Mouse (Mus musculus) cerebellum, adult 2 months (tissue): Measurements from ENCODE around the gene Sertad3. TPM values are rescaled to one million over a fixed set of nuclear protein-coding genes. Genes with fewer than 3 reads are reported as not detected.
A peak's percentile ranks its signal among the peaks of the same experiment; 100 is the strongest.

ENCODE experiments used
- DNase-seq, 2 experiments: peaks; one replicate each; pipeline ENCODE4 v3.0.0; 2021
- H3K27ac ChIP-seq: fragments of 200-500 bp; 2 replicates; pipeline ENCODE4 v1.5.1; 2012; ENCODE audit warnings: low read length, control low read depth, inconsistent platforms; ENCODE audit not compliant: insufficient read depth
- H3K27me3 ChIP-seq: fragments of 200-500 bp; 2 replicates; pipeline ENCODE4 v1.6.1; 2012; ENCODE audit warnings: inconsistent platforms, mild to moderate bottlenecking, low read length, moderate library complexity; ENCODE audit not compliant: control insufficient read depth, insufficient read depth
- H3K4me1 ChIP-seq: fragments of 200-500 bp; 2 replicates; pipeline ENCODE4 v1.6.1; 2011; ENCODE audit warnings: low read length; ENCODE audit not compliant: control insufficient read depth, insufficient read depth
- H3K4me3 ChIP-seq: fragments of 200-500 bp; replicated peaks from 2 replicates; pipeline ENCODE3; 2011; ENCODE audit warnings: mild to moderate bottlenecking, low read depth, low read length, control low read depth; ENCODE audit not compliant: insufficient read depth
- CTCF ChIP-seq: fragments of 200-500 bp; IDR thresholded peaks from 2 replicates; pipeline ENCODE4 v1.5.1; 2011; ENCODE audit warnings: low read depth, mild to moderate bottlenecking, control low read depth, low read length, moderate library complexity, borderline replicate concordance; ENCODE audit not compliant: insufficient read depth
- POLR2A ChIP-seq: fragments of 200-500 bp; IDR thresholded peaks from 2 replicates; pipeline ENCODE4 v1.6.1; 2011; ENCODE audit warnings: low read length, control low read depth, borderline replicate concordance; ENCODE audit not compliant: insufficient read depth
- WGBS: fragments of 180-500 bp; shearing (Covaris S2); methylation state at CpG from one replicate; pipeline ENCODE4 v1.1.7; 2018; 5-methylcytosine and 5-hydroxymethylcytosine counted together
- polyA plus RNA-seq: library from polyadenylated mRNA; depleted of rRNA; stranded (reverse); fragments of >200 nt; gene quantifications from 2 replicates; pipeline ENCODE4 v1.2.3, GENCODE M21; 2012; rRNA removed

Sertad3 gene
- polyA plus RNA-seq = 8.1 and 8.9 TPM in 2 replicates

DNA sequence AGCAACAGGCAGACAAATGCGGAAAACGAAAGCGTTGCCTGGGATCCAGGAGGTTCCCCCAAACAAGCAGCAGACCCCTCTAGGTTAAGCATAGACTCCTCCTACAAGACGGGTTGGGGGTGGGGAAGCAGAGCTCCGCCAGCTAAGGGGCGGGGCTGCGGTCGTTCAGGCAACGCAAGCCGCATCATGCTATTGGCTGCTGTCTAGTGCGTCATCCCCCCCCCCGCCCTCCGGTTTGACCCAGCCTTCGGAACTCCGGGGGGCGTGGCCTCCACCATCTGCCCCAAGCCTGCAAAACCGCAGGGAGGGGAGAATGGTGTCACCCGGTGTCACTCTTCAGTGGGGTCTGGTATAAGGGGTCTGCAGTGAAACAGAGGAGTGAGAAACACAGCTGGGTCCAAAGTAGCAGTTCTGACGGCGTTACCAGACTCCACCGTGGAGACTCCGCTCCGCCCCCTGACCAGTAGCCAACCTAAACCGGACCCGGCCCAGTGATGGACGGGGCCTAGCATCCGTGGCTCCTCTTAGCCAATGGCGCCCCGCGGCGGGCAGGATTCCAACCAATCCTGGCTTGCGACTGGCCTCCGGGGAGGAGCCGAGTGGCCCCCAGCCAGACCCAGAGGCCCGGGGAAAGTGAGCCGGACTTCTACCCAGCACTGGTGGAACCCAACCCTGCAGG is at the start of gene Sertad3:
TSS of gene Sertad3 (plus strand) at position 613 of the 679 bp plus-strand sequence.
- Histone ChIP-seq H3K27ac (peak within 1 kb of the TSS; percentile 85), H3K4me3 (peak within 1 kb of the TSS; percentile 96), H3K27me3 (no peaks in the 10 kb centered on the region), H3K4me1 (no peaks in the 10 kb centered on the region; the same call in 1 of the 2 replicates)
- TF ChIP-seq POLR2A (peak; percentile 50; the same call in 1 of the 2 replicates), CTCF (no peak)
- peak; percentile 99 to 100 for DNase-seq
- under 1% methylated on average over 36 of the region's 36 CpGs for WGBS

- Histone ChIP-seq H3K4me3 (no peak overlapping the region), H3K4me1 (peaks cover 12% of the 10 kb centered on the region), H3K27ac (no peak overlapping the region), H3K27me3 (no peaks in the 10 kb centered on the region)
- DNase-seq = peak in 1 of 2 experiments; percentile 32
- WGBS = 35% methylated on average over 1 of the region's 1 CpGs
- no peak for TF ChIP-seq POLR2A
- TF ChIP-seq CTCF = no peak
Observed at GRCm38 (mm10) chr7:27427387-27427786, 46.2 kb upstream of the Sertad3 start.

- Histone ChIP-seq H3K27me3 (no peaks in the 10 kb centered on the region), H3K27ac (no peak overlapping the region), H3K4me1 (peaks cover 12% of the 10 kb centered on the region), H3K4me3 (no peak overlapping the region)
- WGBS = 41% methylated on average over 11 of the region's 11 CpGs
- no peak for DNase-seq
- TF ChIP-seq CTCF (no peak), POLR2A (no peak)
Observed at GRCm38 (mm10) chr7:27428002-27428401, 45.6 kb upstream of the Sertad3 start.

DNA sequence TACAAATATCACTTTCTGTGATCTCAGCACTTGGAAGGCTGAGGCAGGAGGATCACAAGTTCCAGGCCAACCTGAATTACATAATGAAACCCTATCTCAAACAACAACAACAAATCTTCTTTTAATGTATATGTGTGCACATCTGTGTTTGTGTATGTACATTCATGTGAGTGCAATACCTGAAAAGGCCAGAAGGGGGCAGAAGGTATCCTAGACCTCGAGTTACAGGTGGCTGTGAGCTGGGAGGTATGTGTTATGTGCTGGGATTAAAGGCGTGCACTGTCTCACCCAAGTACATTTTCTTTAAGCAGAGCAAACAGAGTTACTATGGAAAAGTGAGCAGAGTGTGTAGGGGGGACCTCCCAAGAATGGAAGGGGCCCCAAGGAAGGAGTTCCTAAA is 44.4 kb upstream of the Sertad3 start:
- Histone ChIP-seq H3K4me1 (peaks cover 7% of the 10 kb centered on the region), H3K4me3 (no peak overlapping the region), H3K27ac (no peak overlapping the region), H3K27me3 (no peaks in the 10 kb centered on the region)
- DNase-seq = no peak
- TF ChIP-seq POLR2A (no peak), CTCF (0 out of 2 replicates have a peak, but pooled peaks have one; percentile 6)
- WGBS = 53% methylated on average over 2 of the region's 2 CpGs

DNA sequence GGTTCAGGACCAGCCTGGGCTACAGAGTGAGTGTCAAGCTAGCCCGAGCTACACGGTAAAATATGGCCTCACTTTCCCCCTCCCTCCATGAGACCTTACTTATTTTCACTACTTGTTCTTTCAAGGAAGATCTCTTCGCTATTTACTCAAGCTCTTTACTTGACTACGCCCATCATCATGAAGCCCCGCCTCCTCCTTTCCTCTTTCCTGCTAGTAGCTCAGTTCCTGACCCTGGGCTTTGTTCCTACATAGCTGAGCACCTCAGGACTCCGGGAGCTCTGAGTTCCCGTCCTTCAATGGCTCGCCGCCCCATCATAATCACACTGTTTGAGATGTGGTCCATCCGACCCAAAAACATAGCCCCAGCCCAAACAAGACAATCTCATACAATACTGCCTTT is 40.2 kb upstream of the Sertad3 start:
- no peak overlapping the region for H3K4me3 ChIP-seq
- whole genome bisulfite sequencing = 56% methylated on average over 10 of the region's 10 CpGs
- no peaks in the 10 kb centered on the region for H3K27me3 ChIP-seq
- no peak overlapping the region for H3K27ac ChIP-seq
- H3K4me1 ChIP-seq = no peaks in the 10 kb centered on the region
- no peak for DNase-seq
- TF ChIP-seq CTCF (no peak), POLR2A (no peak)

DNA sequence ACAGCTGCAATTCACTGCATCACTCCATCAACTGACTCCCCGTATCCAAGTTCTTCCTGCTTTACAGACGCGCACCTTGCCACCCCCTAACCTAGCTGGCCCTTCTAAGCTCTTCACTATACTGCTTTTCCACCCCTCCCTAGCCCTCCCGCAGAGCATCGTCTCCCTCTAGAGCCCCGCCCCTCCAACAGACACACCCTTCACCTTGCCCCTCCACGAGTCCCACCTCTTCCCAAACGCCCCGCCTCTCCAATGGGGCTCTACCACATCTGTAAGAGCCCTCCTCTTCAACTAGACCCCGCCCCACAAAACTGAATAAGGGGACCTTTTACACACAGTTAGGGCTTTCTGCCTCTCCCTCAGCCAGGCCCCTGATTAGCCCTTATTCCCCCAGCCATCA is 39.8 kb upstream of the Sertad3 start:
- H3K4me1 ChIP-seq = no peaks in the 10 kb centered on the region
- TF ChIP-seq POLR2A (no peak), CTCF (no peak)
- no peak overlapping the region for H3K27ac ChIP-seq
- H3K27me3 ChIP-seq = no peaks in the 10 kb centered on the region
- DNase-seq = no peak
- no peak overlapping the region for H3K4me3 ChIP-seq
- 49% methylated on average over 10 of the region's 10 CpGs for WGBS

GRCm38 (mm10) chr7:27437544-27437943 is 36.0 kb upstream of the Sertad3 start:
- no peaks in the 10 kb centered on the region for H3K4me1 ChIP-seq
- no peaks in the 10 kb centered on the region for H3K27me3 ChIP-seq
- TF ChIP-seq POLR2A (no peak), CTCF (peak; percentile 69)
- H3K4me3 ChIP-seq = no peak overlapping the region
- H3K27ac ChIP-seq = no peak overlapping the region
- WGBS = 72% methylated on average over 5 of the region's 5 CpGs
- DNase-seq = peak in 1 of 2 experiments; percentile 35

DNA sequence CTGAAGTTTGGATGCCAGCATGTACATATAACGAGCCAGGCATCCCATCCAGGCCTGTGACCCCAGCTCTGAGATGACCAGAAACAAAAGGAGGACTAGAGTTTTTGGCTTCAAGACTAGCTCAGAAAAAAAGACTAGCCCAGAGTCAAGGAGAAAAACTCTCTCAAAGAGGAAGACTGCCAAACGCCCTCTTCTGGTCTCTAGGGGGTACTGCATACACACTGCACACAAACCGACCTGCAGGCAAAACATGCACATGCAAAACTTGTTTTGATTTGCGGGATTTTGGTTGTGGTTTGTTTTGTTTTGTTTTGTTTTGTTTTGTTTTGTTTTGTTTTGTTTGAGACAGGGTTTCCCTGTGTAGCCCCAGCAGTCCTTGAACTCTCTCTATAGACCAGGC is 33.6 kb upstream of the Sertad3 start:
- no peaks in the 10 kb centered on the region for H3K27me3 ChIP-seq
- DNase-seq = no peak
- no peak overlapping the region for H3K4me3 ChIP-seq
- H3K4me1 ChIP-seq = no peaks in the 10 kb centered on the region
- 83% methylated on average over 4 of the region's 4 CpGs for WGBS
- H3K27ac ChIP-seq = no peak overlapping the region
- TF ChIP-seq POLR2A (no peak), CTCF (no peak; the same call in 1 of the 2 replicates)
